Mouse (Mus musculus): ENCODE data around the gene Ntng1.

DNA sequence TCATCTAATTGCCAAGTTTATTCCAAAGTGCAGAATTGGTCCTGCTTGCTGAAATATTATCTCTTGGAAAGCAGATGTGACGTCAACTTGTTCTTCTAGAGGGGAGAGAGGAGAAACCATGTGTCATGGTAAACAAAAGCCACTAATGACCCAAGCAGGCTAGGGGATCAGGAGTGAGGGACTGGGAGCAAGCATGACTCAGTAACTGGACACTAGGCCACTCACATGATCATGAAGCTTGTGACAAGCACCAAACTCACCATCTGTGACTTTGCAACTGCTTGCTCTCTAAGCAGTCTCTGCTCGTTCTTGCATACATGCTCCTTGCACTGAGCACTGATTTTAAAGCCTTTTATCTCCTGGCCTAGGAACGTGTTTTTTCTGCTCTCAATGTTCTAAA, 340.2 kb downstream of the Ntng1 start:
- no peak for TF ChIP-seq CTCF (conservative IDR thresholded peaks at IDR 0.05; ENCODE audit: insufficient read depth, insufficient read length, low read depth, low read length)
- TF ChIP-seq POLR2A (IDR thresholded peaks at IDR 0.05; ENCODE audit: low read depth, low read length), result no peak

Data from kidney, adult 2 months (tissue).